Mouse (Mus musculus): ENCODE measurements around the gene Adgrl2. TPM values are rescaled to one million over a fixed set of nuclear protein-coding genes. Genes with fewer than 3 reads are reported as not detected.

Adgrl2 gene
- polyA plus RNA-seq, 1 experiment, result 2.4 TPM

DNA sequence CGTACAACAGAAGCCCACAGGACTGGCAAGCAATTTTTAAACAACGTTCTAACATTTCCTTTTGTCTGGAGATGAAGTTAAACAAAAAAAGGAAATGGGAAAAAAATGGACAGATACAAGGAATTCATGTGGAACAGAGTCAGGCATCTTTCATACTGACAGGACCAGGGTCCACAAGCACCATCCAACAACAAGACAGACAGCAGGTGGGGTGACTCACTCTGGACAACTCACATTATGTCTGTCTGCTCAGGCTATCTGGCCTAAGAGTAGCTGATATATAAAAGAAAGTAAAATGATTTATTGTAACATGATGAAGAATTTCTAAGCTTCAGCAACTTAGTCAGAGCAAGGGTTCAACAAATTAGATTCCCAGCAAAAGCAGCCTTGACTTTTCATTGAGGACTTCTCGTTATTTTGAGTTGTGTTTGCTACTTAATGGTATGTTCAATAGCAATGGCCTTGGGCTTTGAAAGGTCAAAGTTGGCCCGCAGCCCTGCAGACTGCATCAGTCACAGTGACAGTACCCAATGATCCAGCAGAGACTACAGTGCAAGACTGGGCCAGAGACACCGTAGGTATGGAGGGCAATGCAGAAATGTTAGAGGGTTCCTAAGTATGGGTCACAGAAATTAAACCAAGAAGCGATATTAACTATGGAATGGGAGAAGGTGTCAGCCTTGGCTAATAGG is 171.8 kb downstream of the Adgrl2 start:
- TF ChIP-seq CTCF (IDR thresholded peaks at IDR 0.05; ENCODE audit: control insufficient read depth, insufficient read depth, low read length) (no peak), POLR2A (IDR thresholded peaks at IDR 0.05; ENCODE audit: borderline replicate concordance, control insufficient read depth, low read depth, low read length) (no peak)
- no peak overlapping the region for H3K27ac ChIP-seq (ENCODE audit: control insufficient read depth, insufficient read depth, low read depth, low read length, poor library complexity)
- no peaks in the 10 kb centered on the region for H3K4me1 ChIP-seq (ENCODE audit: control insufficient read depth, insufficient read depth, low read length)
- no peak overlapping the region for H3K4me3 ChIP-seq (replicated peaks; ENCODE audit: control insufficient read depth, low read depth, low read length)
- WGBS, result 84% methylated on average over 6 of the region's 6 CpGs

DNA sequence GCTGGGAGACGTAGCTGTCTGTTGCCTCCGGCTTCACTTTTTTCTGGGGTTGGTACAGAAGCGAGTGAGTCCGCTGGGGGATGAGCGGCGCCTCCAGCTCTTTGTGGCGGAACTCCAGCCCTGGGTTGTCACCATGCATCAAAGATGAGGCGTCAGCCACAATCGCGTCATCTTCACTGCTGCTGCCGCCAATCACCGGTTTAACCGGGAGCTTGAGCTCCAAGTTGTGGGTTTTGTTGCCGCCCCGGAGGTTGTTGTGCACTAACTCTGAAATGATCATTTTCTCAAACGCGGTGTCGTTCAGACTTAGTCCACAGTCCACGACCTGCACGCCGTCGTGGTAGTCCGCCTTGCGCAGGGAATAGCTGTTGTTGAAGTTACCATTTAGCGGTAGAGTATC is 172.9 kb downstream of the Adgrl2 start:
- WGBS, result 94% methylated on average over 25 of the region's 25 CpGs
- Histone ChIP-seq H3K4me3 (replicated peaks; ENCODE audit: control insufficient read depth, low read depth, low read length) (no peak overlapping the region), H3K4me1 (ENCODE audit: control insufficient read depth, insufficient read depth, low read length) (no peaks in the 10 kb centered on the region), H3K27ac (ENCODE audit: control insufficient read depth, insufficient read depth, low read depth, low read length, poor library complexity) (no peak overlapping the region)
- no peak for TF ChIP-seq POLR2A (IDR thresholded peaks at IDR 0.05; ENCODE audit: borderline replicate concordance, control insufficient read depth, low read depth, low read length)
- no peak for TF ChIP-seq CTCF (IDR thresholded peaks at IDR 0.05; ENCODE audit: control insufficient read depth, insufficient read depth, low read length)

DNA sequence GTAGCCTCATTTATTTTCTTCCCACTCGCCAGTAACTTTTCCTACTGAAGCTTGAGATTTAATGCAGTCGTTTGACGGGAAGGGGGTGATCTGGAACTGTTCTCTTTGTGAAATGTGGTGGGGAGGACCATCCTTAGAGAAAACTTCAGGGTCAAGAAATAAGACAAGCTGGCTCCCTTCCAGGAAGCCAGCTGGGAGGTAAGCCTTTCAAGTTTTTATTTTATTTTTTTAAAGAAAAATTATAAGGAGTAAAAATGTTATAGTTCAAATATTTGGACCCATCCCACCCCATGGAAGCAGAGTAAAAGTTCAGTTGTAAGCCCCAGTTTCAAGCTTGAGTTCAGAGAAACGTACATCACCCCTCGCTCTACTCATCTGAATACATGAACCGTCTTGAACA is 177.2 kb downstream of the Adgrl2 start:
- H3K27ac ChIP-seq (ENCODE audit: control insufficient read depth, insufficient read depth, low read depth, low read length, poor library complexity), result no peak overlapping the region
- H3K4me3 ChIP-seq (replicated peaks; ENCODE audit: control insufficient read depth, low read depth, low read length), result no peak overlapping the region
- TF ChIP-seq CTCF (IDR thresholded peaks at IDR 0.05; ENCODE audit: control insufficient read depth, insufficient read depth, low read length), result no peak
- no peak for TF ChIP-seq POLR2A (IDR thresholded peaks at IDR 0.05; ENCODE audit: borderline replicate concordance, control insufficient read depth, low read depth, low read length)
- H3K4me1 ChIP-seq (ENCODE audit: control insufficient read depth, insufficient read depth, low read length), result no peaks in the 10 kb centered on the region
- 81% methylated on average over 6 of the region's 6 CpGs for WGBS

DNA sequence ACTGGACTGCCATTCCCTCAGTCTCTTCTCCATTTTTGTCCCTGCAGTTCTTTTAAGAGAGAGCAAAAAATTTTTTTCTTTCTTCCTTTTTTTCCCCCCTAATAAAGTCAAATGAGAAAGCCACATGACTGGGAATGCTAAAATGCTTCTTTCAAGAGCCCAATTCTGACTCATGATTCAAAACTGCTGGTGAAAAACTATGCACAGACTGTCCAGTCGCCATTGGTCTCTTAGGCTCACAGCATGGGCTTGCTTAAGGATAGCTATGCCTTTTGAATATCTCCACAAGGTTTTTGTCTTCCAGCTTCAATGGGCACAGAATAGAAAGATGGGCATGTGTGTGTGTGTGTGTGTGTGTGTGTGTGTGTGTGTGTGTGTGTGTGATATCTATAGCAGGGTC is 178.3 kb downstream of the Adgrl2 start:
- WGBS, result 68% methylated on average over 1 of the region's 1 CpGs
- H3K27ac ChIP-seq (ENCODE audit: control insufficient read depth, insufficient read depth, low read depth, low read length, poor library complexity), result no peak overlapping the region
- TF ChIP-seq POLR2A (IDR thresholded peaks at IDR 0.05; ENCODE audit: borderline replicate concordance, control insufficient read depth, low read depth, low read length) (no peak), CTCF (IDR thresholded peaks at IDR 0.05; ENCODE audit: control insufficient read depth, insufficient read depth, low read length) (no peak)

DNA sequence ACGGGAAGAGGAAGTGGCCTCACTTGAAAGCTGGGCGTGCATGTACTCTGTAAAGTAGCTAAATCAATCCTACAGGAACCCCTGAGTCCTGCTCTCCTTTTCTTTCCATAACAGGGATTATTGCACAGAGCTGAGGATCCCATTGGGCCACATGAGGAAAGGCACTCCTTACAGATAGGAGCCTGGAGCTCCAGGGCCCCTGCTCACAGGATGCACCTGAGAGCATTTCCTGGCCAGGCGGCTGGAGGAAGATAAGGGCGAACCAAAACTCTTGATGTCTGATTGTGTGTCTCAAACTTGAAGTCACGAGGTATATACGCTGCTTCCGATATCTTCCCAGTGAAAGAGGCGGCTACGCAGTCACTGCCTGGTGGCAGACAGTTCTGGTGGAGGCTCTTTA is 183.4 kb downstream of the Adgrl2 start:
- Histone ChIP-seq H3K4me1 (ENCODE audit: control insufficient read depth, insufficient read depth, low read length) (no peaks in the 10 kb centered on the region), H3K4me3 (replicated peaks; ENCODE audit: control insufficient read depth, low read depth, low read length) (no peak overlapping the region), H3K27ac (ENCODE audit: control insufficient read depth, insufficient read depth, low read depth, low read length, poor library complexity) (no peak overlapping the region)
- TF ChIP-seq CTCF (IDR thresholded peaks at IDR 0.05; ENCODE audit: control insufficient read depth, insufficient read depth, low read length) (no peak), POLR2A (IDR thresholded peaks at IDR 0.05; ENCODE audit: borderline replicate concordance, control insufficient read depth, low read depth, low read length) (no peak)
- WGBS, result 17% methylated on average over 9 of the region's 9 CpGs

More for the DNA sequence above, 178.3 kb downstream of the Adgrl2 start:
- H3K4me3 ChIP-seq (replicated peaks; ENCODE audit: control insufficient read depth, low read depth, low read length), result no peak overlapping the region
- H3K4me1 ChIP-seq (ENCODE audit: control insufficient read depth, insufficient read depth, low read length), result no peaks in the 10 kb centered on the region

DNA sequence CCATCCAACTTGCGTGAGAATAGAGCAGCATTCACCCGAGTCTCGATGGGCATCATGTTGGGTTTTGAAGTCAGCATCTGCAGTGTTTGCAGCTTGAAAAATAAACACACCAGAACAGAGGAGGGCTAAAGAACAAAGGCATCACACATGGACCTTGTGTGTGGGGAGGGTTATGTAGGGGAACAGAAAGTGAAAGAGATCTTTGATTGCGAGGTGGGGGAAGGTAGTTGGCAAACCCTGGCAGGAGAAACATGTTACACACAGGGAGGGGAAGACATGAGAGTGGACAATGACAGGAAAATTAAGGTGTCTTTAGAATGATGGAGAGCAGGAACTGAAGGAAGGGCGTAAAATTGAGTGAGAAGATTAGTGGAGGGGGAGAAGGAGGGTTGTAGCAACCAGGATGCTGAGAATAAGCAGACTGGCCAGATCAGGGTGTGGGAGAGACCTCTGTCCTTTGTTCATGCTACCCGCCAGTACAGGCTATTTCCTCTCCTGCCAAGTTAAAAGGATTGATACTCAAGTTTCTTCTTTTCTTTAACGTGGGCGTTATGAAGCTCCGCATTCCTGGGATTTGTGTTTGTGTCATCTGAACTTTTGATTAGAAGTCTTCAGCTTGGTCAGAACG is 197.0 kb downstream of the Adgrl2 start:
- no peak overlapping the region for H3K4me3 ChIP-seq (replicated peaks; ENCODE audit: control insufficient read depth, low read depth, low read length)
- TF ChIP-seq CTCF (IDR thresholded peaks at IDR 0.05; ENCODE audit: control insufficient read depth, insufficient read depth, low read length) (no peak), POLR2A (IDR thresholded peaks at IDR 0.05; ENCODE audit: borderline replicate concordance, control insufficient read depth, low read depth, low read length) (no peak)
- no peaks in the 10 kb centered on the region; the same call in 1 of the 2 replicates for H3K4me1 ChIP-seq (ENCODE audit: control insufficient read depth, insufficient read depth, low read length)
- H3K27ac ChIP-seq (ENCODE audit: control insufficient read depth, insufficient read depth, low read depth, low read length, poor library complexity), result no peak overlapping the region
- WGBS, result 73% methylated on average over 10 of the region's 10 CpGs

DNA sequence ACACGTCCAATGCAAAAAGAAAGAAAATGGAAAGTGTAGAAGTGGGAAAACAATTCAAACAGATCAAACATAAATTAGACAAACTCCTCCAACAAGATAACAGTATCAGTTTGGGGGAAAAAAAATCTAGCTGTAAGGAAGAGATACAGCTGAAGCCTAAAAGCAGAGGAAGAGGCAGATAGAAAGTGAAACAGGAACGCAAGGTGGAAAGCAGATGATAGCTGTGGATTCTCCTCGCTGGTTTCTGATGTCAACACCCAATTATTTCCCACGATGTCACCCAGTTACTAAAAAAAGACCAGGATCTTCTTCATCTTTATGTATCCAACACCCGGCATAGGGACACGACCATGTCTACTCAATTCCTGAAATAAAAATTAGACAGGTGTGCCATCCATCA is 220.0 kb downstream of the Adgrl2 start:
- H3K4me3 ChIP-seq (replicated peaks; ENCODE audit: control insufficient read depth, low read depth, low read length), result no peak overlapping the region
- H3K27ac ChIP-seq (ENCODE audit: control insufficient read depth, insufficient read depth, low read depth, low read length, poor library complexity), result no peak overlapping the region
- H3K4me1 ChIP-seq (ENCODE audit: control insufficient read depth, insufficient read depth, low read length), result no peaks in the 10 kb centered on the region
- WGBS, result 64% methylated on average over 6 of the region's 6 CpGs
- no peak for TF ChIP-seq POLR2A (IDR thresholded peaks at IDR 0.05; ENCODE audit: borderline replicate concordance, control insufficient read depth, low read depth, low read length)
- no peak for TF ChIP-seq CTCF (IDR thresholded peaks at IDR 0.05; ENCODE audit: control insufficient read depth, insufficient read depth, low read length)

Data from bone marrow, adult 2 months (tissue).